Mouse (Mus musculus): ENCODE measurements around the gene Bicc1.
"Not testable (repeated sequence)": the region's sequence is repeated elsewhere in the genome, so short reads cannot be mapped to it uniquely, and the experiment has no call there.

Gene Bicc1

GRCm38 (mm10) chr10:70948276-70948675 is 211.2 kb downstream of the Bicc1 start:
- ATAC-seq (ENCODE audit: low TSS enrichment) = peak; percentile 51

- not testable (repeated sequence) for ATAC-seq (ENCODE audit: low TSS enrichment)
Measured at GRCm38 (mm10) chr10:70946121-70946520, 213.4 kb downstream of the Bicc1 start.

GRCm38 (mm10) chr10:70945076-70945475 is 214.4 kb downstream of the Bicc1 start:
- no peak for ATAC-seq (ENCODE audit: low TSS enrichment)

- no peak for ATAC-seq (ENCODE audit: low TSS enrichment)
Measured at GRCm38 (mm10) chr10:70941623-70942022, 217.9 kb downstream of the Bicc1 start.

GRCm38 (mm10) chr10:70939751-70940150 is 219.7 kb downstream of the Bicc1 start:
- ATAC-seq (ENCODE audit: low TSS enrichment) = no peak

GRCm38 (mm10) chr10:70937450-70937849 is 222.1 kb downstream of the Bicc1 start:
- no peak for ATAC-seq (ENCODE audit: low TSS enrichment)

GRCm38 (mm10) chr10:70936008-70936407 is 223.5 kb downstream of the Bicc1 start:
- no peak for ATAC-seq (ENCODE audit: low TSS enrichment)

- ATAC-seq (ENCODE audit: low TSS enrichment) = no peak
Measured at GRCm38 (mm10) chr10:70926126-70926525, 233.4 kb downstream of the Bicc1 start.

GRCm38 (mm10) chr10:70924348-70924747 is 235.2 kb downstream of the Bicc1 start:
- no peak for ATAC-seq (ENCODE audit: low TSS enrichment)

- no peak for ATAC-seq (ENCODE audit: low TSS enrichment)
Measured at GRCm38 (mm10) chr10:70923936-70924335, 235.6 kb downstream of the Bicc1 start.

GRCm38 (mm10) chr10:70921481-70921880 is 238.0 kb downstream of the Bicc1 start:
- no peak for ATAC-seq (ENCODE audit: low TSS enrichment)

GRCm38 (mm10) chr10:70919851-70920250 is 239.6 kb downstream of the Bicc1 start:
- ATAC-seq (ENCODE audit: low TSS enrichment) = peak; percentile 39

- ATAC-seq (ENCODE audit: low TSS enrichment) = peak; percentile 93
Measured at GRCm38 (mm10) chr10:70919031-70919663, 240.4 kb downstream of the Bicc1 start.

GRCm38 (mm10) chr10:70916697-70917096 is 242.8 kb downstream of the Bicc1 start:
- ATAC-seq (ENCODE audit: low TSS enrichment) = no peak

GRCm38 (mm10) chr10:70915096-70915495 is 244.4 kb downstream of the Bicc1 start:
- ATAC-seq (ENCODE audit: low TSS enrichment) = no peak

GRCm38 (mm10) chr10:70903936-70904335 is 255.6 kb downstream of the Bicc1 start:
- ATAC-seq (ENCODE audit: low TSS enrichment) = no peak

GRCm38 (mm10) chr10:70902751-70903485 is 256.6 kb downstream of the Bicc1 start:
- ATAC-seq (ENCODE audit: low TSS enrichment) = no peak

GRCm38 (mm10) chr10:70901193-70901875 is 258.2 kb downstream of the Bicc1 start:
- peak; percentile 98 for ATAC-seq (ENCODE audit: low TSS enrichment)

- no peak for ATAC-seq (ENCODE audit: low TSS enrichment)
Measured at GRCm38 (mm10) chr10:70895891-70896290, 263.6 kb downstream of the Bicc1 start.

- no peak for ATAC-seq (ENCODE audit: low TSS enrichment)
Measured at GRCm38 (mm10) chr10:70878046-70878445, 281.5 kb downstream of the Bicc1 start.

- ATAC-seq (ENCODE audit: low TSS enrichment) = no peak
Measured at GRCm38 (mm10) chr10:70877631-70878030, 281.9 kb downstream of the Bicc1 start.

- ATAC-seq (ENCODE audit: low TSS enrichment) = no peak
Measured at GRCm38 (mm10) chr10:70876522-70876921, 283.0 kb downstream of the Bicc1 start.

- no peak for ATAC-seq (ENCODE audit: low TSS enrichment)
Measured at GRCm38 (mm10) chr10:70876119-70876518, 283.4 kb downstream of the Bicc1 start.
